10 mouse cellular contexts compared by ENCODE assay signal in the genomic region with DNA sequence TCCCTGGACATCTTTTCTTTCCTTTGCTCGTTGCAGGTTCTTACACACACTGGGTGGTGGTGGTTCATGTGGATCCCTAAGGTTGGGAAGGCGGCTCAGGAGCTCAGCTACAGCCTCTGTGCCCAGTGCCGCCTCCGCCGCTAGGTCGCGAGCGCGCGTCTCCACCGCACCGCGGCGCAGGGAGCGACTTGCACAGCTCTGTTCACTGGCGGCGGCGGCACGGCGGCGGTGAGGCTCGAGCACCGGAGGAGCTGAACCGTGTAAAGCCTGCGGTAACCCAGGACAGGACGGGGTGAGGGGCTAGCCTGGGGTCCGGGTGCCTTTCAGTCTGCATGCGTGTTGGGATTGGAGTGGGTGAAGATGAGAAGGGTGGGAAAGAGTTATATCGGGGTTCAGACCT. TPM values are rescaled to one million over a fixed set of nuclear protein-coding genes. Genes with fewer than 3 reads are reported as not detected.
DNase-seq lines count a peak whose midpoint lies in the region; ATAC-seq and TF ChIP-seq lines count a peak whose summit lies in the region.
"Had no signal": no experiment of that assay in that cellular context is flagged by ENCODE, and none has a peak within 500 bp of the region (broad histone marks: within the 10 kb centered on the region; RNA-seq: fewer than 3 reads in every experiment).

Mrap2 (plus strand) TSS at position 201 of the 400 bp plus-strand sequence.

- WGBS in thymus, adult 2 months: 6% methylated on average over 29 of the region's 29 CpGs
- WGBS in embryonic facial prominence, embryonic 14.5 days: 1% methylated on average over 26 of the region's 29 CpGs
- 3% methylated on average over 29 of the region's 29 CpGs for WGBS in liver, embryonic 13.5 days (ENCODE audit: insufficient replicate concordance)
- under 1% methylated on average over 29 of the region's 29 CpGs for WGBS in neural tube, embryonic 15.5 days

- H3K4me3 ChIP-seq in thymus, adult 2 months (ENCODE audit: control insufficient read depth, insufficient read depth, low read length): no peak within 1 kb of the TSS
- H3K4me3 ChIP-seq in embryonic facial prominence, embryonic 14.5 days (ENCODE audit: low read depth, low read length): peak within 1 kb of the TSS; percentile 37
- peak within 1 kb of the TSS; percentile 10; the same call in 1 of the 2 replicates for H3K4me3 ChIP-seq in liver, embryonic 13.5 days (replicated peaks)
- peak within 1 kb of the TSS; percentile 46 for H3K4me3 ChIP-seq in neural tube, embryonic 15.5 days (replicated peaks)
- H3K4me3 ChIP-seq: myocyte had no signal

- DNase-seq in thymus, adult 2 months: peak; percentile 3
- DNase-seq in thymus, postnatal 0 days (ENCODE audit: low spot score): no peak
- DNase-seq in embryonic facial prominence, embryonic 14.5 days (ENCODE audit: low spot score): peak; percentile 68
- DNase-seq in heart, postnatal 10 days: peak; percentile 59
- peak; percentile 21 to 76 for DNase-seq in kidney, postnatal 36 days
- no peak for DNase-seq in liver, embryonic 13.5 days
- peak; percentile 39 to 66 for DNase-seq in urinary bladder, postnatal 4 days (ENCODE audit: low spot score in 2 of 2)

- H3K27me3 ChIP-seq in thymus, adult 2 months (ENCODE audit: control insufficient read depth, insufficient read depth, low read length): peaks cover 2% of the 10 kb centered on the region; the same call in 1 of the 2 replicates
- H3K27me3 ChIP-seq in embryonic facial prominence, embryonic 14.5 days (replicated peaks; ENCODE audit: control insufficient read depth, insufficient read depth, low read length): peaks cover 36% of the 10 kb centered on the region
- peaks cover 36% of the 10 kb centered on the region for H3K27me3 ChIP-seq in liver, embryonic 13.5 days
- H3K27me3 ChIP-seq in neural tube, embryonic 15.5 days (replicated peaks): peaks cover 29% of the 10 kb centered on the region
- H3K27me3 ChIP-seq: CH12.LX had no signal

- no peak for TF ChIP-seq CTCF in thymus, adult 2 months (IDR thresholded peaks at IDR 0.05; ENCODE audit: borderline replicate concordance, control insufficient read depth, extremely low read depth, insufficient read depth, low read length, poor library complexity)

- ATAC-seq in embryonic facial prominence, embryonic 14.5 days (ENCODE audit: low read depth): peak; percentile 84
- no peak for ATAC-seq in liver, embryonic 13.5 days (ENCODE audit: low read depth)
- ATAC-seq in neural tube, embryonic 15.5 days (ENCODE audit: low FRiP score): peak; percentile 96

- TF ChIP-seq POLR2A in thymus, adult 2 months (IDR thresholded peaks at IDR 0.05; ENCODE audit: control insufficient read depth, extremely low read depth, insufficient read depth, low read length, poor library complexity): no peak

- no peak within 1 kb of the TSS for H3K27ac ChIP-seq in thymus, adult 2 months (ENCODE audit: control insufficient read depth, insufficient read depth, low read length)
- H3K27ac ChIP-seq in embryonic facial prominence, embryonic 14.5 days (replicated peaks; ENCODE audit: low read depth, low read length): no peak within 1 kb of the TSS
- no peak within 1 kb of the TSS for H3K27ac ChIP-seq in liver, embryonic 13.5 days
- no peak within 1 kb of the TSS for H3K27ac ChIP-seq in neural tube, embryonic 15.5 days (replicated peaks)

- no peaks in the 10 kb centered on the region for H3K9me3 ChIP-seq in embryonic facial prominence, embryonic 14.5 days (ENCODE audit: control insufficient read depth, low read length)
- H3K9me3 ChIP-seq in liver, embryonic 13.5 days (replicated peaks): no peaks in the 10 kb centered on the region
- H3K9me3 ChIP-seq in neural tube, embryonic 15.5 days (replicated peaks): no peaks in the 10 kb centered on the region

- intact Hi-C loops in heart, postnatal 10 days (cut with DNase I): loop anchor here (5.0 kb wide), 1 partner anchor 117 kb away; no protein-coding TSS in a partner anchor

- H3K36me3 ChIP-seq in thymus, adult 2 months (ENCODE audit: control insufficient read depth, insufficient read depth, low read length): no peaks in the 10 kb centered on the region
- H3K36me3 ChIP-seq in embryonic facial prominence, embryonic 14.5 days (ENCODE audit: control insufficient read depth, insufficient read depth, low read length): no peaks in the 10 kb centered on the region
- H3K36me3 ChIP-seq in liver, embryonic 13.5 days: no peaks in the 10 kb centered on the region
- H3K36me3 ChIP-seq in neural tube, embryonic 15.5 days: no peaks in the 10 kb centered on the region

- peak within 1 kb of the TSS; percentile 58 for H3K4me2 ChIP-seq in embryonic facial prominence, embryonic 14.5 days (ENCODE audit: low read depth, low read length)
- H3K4me2 ChIP-seq in liver, embryonic 13.5 days: peak within 1 kb of the TSS; percentile 38
- H3K4me2 ChIP-seq in neural tube, embryonic 15.5 days: peak within 1 kb of the TSS; percentile 89

- H3K9ac ChIP-seq in embryonic facial prominence, embryonic 14.5 days (ENCODE audit: low read depth, low read length): peak within 1 kb of the TSS; percentile 25; the same call in 1 of the 2 replicates
- no peak within 1 kb of the TSS for H3K9ac ChIP-seq in liver, embryonic 13.5 days
- H3K9ac ChIP-seq in neural tube, embryonic 15.5 days (replicated peaks): peak within 1 kb of the TSS; percentile 40

- H3K4me1 ChIP-seq in thymus, adult 2 months (replicated peaks; ENCODE audit: control insufficient read depth, insufficient read depth, low read length): no peaks in the 10 kb centered on the region
- peaks cover 8% of the 10 kb centered on the region for H3K4me1 ChIP-seq in embryonic facial prominence, embryonic 14.5 days (ENCODE audit: control insufficient read depth, insufficient read depth, low read length)
- H3K4me1 ChIP-seq in liver, embryonic 13.5 days (replicated peaks): no peaks in the 10 kb centered on the region
- H3K4me1 ChIP-seq in neural tube, embryonic 15.5 days: peaks cover 21% of the 10 kb centered on the region

RNA-seq across cellular contexts. Expression of gene Mrap2, which starts in this region (rescaled TPM):
- polyA plus RNA-seq in thymus, adult 2 months (2012; rRNA removed): 0.04 TPM in 1 of 2 replicates, not detected in the other
- polyA plus RNA-seq in thymus, postnatal 0 days (2015; fragmentation: Nextera tagmentation; extraction: Ambion mirVana): 0.05 and 0.21 TPM in 2 replicates
- polyA plus RNA-seq in embryonic facial prominence, embryonic 14.5 days (2014; fragmentation: Nextera tagmentation; extraction: Ambion mirVana): 0.19 and 0.41 TPM in 2 replicates
- 1 to 10 TPM in 1 of 2 experiments, under 1 TPM in 1; 0.57 to 4.3 TPM for total RNA-seq in heart, postnatal 10 days (2021)
- not detected in 2 replicates for polyA plus RNA-seq in liver, embryonic 13.5 days (2015; fragmentation: Nextera tagmentation; extraction: Ambion mirVana)
- polyA plus RNA-seq in neural tube, embryonic 15.5 days (2015; fragmentation: Nextera tagmentation; extraction: Ambion mirVana): 3.2 and 3.8 TPM in 2 replicates
- total RNA-seq: CH12.LX had no signal

Comparison
In these comparisons a context has a peak if more than half of its experiments do, and no peak if none do; other contexts are left out.
1. Peak in DNase-seq in thymus, adult 2 months; RNA of the gene not detected or under 1 TPM.
2. Peak in DNase-seq, ATAC-seq, H3K4me3 ChIP-seq, H3K9ac ChIP-seq and H3K4me2 ChIP-seq in embryonic facial prominence, embryonic 14.5 days; RNA of the gene not detected or under 1 TPM.
3. DNase-seq: peak in heart, postnatal 10 days (2 of 2), kidney, postnatal 36 days (2 of 2) and urinary bladder, postnatal 4 days (2 of 2); none in thymus, postnatal 0 days (single experiment) and liver, embryonic 13.5 days (single experiment).
4. H3K4me2 ChIP-seq: peak in every context shown above with its lines; median percentile 89 in neural tube, embryonic 15.5 days; 58 in embryonic facial prominence, embryonic 14.5 days; 38 in liver, embryonic 13.5 days.